Mouse (Mus musculus) activated CD4-positive, CD25-positive, alpha-beta regulatory T cell, adult 9 weeks (primary cell): ENCODE data around the gene Rgs11. TPM values are rescaled to one million over a fixed set of nuclear protein-coding genes. Genes with fewer than 3 reads are reported as not detected.

Experiments used
- polyA plus RNA-seq: library from polyadenylated mRNA; unstranded; fragments of 100-300 nt; shearing (Covaris generic); gene quantifications from one replicate; pipeline ENCODE4 v1.2.1, GENCODE M21; 2017

Gene Rgs11
- 8.3 TPM for polyA plus RNA-seq

GRCm38 (mm10) chr17:26202737-26203136 lies at the start of gene Rgs11:
Gene Rgs11, plus strand, starts transcription at chr17:26202951.

GRCm38 (mm10) chr17:26198892-26199291 lies 3.9 kb upstream of the Rgs11 start, which contains the start of gene Pdia2:
Gene Pdia2, minus strand, starts transcription at chr17:26199087.

GRCm38 (mm10) chr17:26207686-26208085 lies 4.9 kb downstream of the Rgs11 start, which contains the start of gene Arhgdig:
Gene Arhgdig, minus strand, starts transcription at chr17:26207786.

DNA sequence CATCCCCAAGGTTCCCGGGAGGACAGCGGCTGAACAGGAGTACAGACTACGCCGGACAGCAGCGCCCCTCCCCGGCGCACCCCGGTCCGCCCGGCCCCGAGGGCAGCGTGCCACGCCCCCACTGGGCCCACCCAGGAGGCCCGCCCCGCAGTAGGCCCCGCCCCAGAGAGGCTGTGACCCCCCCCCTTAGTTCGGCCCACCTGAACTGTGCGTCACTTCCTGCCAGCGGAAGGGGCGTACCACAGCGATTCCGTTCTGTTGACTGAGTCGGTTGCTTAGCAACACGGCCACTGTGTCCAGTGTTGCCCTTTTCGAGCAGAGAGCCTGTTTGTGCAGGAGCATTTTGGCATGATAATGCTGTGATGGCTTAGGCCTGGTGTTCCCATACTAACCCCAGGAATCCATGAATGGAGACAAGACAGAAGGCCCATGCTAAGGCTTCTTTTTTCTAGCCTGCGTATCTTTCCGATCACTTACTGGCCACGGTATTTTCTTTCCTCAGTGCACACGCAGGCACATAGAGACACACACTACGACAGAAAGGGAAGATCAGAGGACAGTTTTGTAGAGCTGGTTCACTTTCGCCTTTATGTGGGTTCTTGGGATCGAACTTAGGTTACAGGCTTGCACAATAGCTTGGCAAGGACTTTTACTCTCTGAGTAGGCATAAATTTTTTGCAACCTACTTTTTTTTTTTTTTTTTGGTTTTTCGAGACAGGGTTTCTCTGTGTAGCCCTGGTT lies 41.5 kb downstream of the Rgs11 start, which contains the start of gene Fam234a:
Fam234a (minus strand) TSS at position 142 of the 741 bp plus-strand sequence.

DNA sequence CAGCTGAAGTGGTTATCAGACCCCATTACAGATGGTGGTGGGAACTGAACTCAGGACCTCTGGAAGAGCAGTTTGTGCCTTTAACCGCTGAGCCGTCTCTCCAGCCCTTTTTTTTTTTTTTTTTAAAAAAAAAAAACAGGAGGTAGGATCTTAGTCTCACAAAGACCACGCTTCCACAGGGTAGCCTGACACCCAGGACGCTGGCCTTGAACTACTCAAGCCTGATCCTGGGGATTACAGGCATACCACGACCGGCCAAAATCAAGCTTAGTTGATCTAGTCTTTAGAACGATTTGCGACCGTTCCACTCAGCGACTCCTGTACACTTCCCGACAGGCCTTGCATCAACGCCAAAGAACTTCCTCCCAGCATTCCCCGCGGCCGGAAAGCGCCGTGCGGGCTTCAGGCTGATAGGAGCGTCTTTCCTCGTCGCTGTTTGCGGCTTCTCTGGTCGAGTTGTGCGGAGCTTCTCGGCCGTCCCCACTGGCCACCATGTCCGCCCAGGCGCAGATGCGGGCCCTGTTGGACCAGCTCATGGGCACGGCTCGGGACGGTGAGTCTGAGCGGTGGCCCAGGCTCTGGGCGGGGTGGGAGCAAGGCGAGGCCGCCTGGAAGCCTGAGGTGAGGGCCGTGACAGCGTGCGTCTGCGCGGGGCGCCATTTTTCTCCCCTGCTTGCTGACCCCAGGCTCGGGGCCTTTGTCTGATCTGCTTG lies 49.9 kb downstream of the Rgs11 start, which contains the start of gene Luc7l:
Luc7l (plus strand) TSS at position 358 of the 713 bp plus-strand sequence.

Other genes starting within 250 kb of the Rgs11 start
- 22.0 TPM for gene Capn15, start 217.2 kb upstream of the Rgs11 start, polyA plus RNA-seq
- 2.0 TPM for gene Rab11fip3, start 133.4 kb upstream of the Rgs11 start, polyA plus RNA-seq
- 37.5 TPM for gene Decr2, start 112.6 kb upstream of the Rgs11 start, polyA plus RNA-seq
- gene Nme4, start 107.3 kb upstream of the Rgs11 start, polyA plus RNA-seq, result 0.89 TPM
- 4.4 TPM for gene Tmem8, start 89.7 kb upstream of the Rgs11 start, polyA plus RNA-seq
- gene Mrpl28, start 79.5 kb upstream of the Rgs11 start, polyA plus RNA-seq, result 82.4 TPM
- gene Axin1, start 64.3 kb upstream of the Rgs11 start, polyA plus RNA-seq, result 7.7 TPM
- not detected for gene Pdia2, start 3.9 kb upstream of the Rgs11 start, polyA plus RNA-seq
- not detected for gene Arhgdig, start 4.8 kb downstream of the Rgs11 start, polyA plus RNA-seq
- 26.4 TPM for gene Fam234a, start 41.3 kb downstream of the Rgs11 start, polyA plus RNA-seq
- 108 TPM for gene Luc7l, start 49.9 kb downstream of the Rgs11 start, polyA plus RNA-seq
- not detected for gene Neurl1b, start 211.9 kb downstream of the Rgs11 start, polyA plus RNA-seq